Mouse (Mus musculus): ENCODE measurements around the gene Nbea. TPM values are rescaled to one million over a fixed set of nuclear protein-coding genes. Genes with fewer than 3 reads are reported as not detected.
"Not testable (repeated sequence)": the region's sequence is repeated elsewhere in the genome, so short reads cannot be mapped to it uniquely, and the experiment has no call there.

The Nbea gene
- total RNA-seq, 4 experiments from 2014 or later, result 12.4 to 14.5 (median 14.1) TPM

DNA sequence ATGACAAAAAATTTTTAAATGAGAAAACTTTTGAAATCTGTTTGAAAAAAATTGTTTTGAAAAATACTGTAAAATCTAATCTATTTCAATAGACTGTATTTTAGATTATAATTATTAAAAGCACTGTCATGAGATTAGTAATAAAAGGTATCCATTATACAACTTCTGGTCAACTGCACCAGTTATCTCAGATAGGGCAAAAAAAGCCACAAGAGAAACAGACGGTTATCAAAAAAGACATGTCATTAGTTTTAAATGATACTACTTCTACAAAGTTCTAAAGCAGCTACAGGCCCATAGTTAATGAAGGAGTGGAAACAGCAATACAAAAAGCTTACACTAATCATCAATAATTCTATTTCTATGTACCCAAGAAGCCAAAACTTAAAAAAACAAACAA, 144.0 kb downstream of the Nbea start:
- no peak for DNase-seq (ENCODE audit: low spot score)

DNA sequence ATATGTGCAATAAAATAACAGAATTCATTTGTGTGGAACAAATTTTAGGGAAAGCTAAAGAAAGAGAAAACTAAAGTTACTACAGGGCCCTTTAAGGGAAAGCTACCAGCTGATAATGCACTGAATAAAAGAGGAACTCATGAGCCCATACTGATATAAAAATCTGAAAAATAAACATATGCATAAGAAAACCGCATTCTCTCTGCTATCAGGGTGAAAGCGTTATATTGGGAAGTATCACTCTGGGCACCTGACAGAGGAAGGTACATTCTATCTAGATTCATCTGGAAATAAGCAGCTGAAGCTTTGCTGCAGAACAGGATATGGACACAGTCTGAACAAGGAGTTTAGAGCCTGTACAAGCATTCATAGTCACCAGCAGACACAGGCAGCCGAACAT, 148.9 kb downstream of the Nbea start:
- DNase-seq (ENCODE audit: low spot score), result no peak

DNA sequence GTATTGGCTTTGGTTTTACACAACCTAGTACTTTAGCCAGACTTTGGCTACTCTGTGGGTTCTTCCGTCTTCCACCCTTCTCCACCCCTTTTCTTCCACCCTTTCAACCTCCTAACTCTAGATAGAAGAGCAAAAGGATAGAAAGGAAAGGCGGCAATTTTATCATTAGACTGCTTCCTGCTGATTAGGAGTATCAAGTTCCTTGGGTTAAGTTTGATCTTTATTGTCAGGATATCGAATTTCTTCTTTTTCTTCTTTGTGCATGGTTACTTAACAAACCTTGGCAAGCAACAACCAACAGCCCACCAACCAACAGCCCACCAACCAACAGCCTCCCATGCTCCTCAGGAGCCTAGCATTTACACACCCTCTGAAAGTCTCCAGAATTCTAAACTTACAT, 165.0 kb downstream of the Nbea start:
- DNase-seq (ENCODE audit: low spot score), result no peak

DNA sequence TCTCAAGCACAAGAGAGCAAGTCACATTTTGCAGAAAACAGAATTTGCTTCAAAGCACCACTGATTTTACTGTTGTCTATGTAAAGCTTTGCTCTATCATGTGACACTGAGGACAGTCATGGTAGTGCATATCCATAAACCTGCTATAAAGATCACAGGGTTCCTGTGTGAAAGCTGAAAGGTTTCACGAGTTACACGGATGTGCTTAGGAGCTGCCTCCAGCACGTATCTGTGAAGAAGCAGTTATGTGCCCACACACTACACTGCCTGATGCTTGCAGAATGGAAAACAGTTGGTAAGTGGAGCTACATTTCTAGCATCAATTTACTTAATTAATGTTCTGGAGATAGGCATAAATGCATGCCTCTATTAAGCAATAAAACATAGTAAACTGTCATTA, 172.4 kb downstream of the Nbea start:
- DNase-seq (ENCODE audit: low spot score), result no peak

- DNase-seq (ENCODE audit: low spot score), result peak; percentile 55
Measured at GRCm38 (mm10) chr3:56007991-56008390, 175.5 kb downstream of the Nbea start.

GRCm38 (mm10) chr3:56000259-56000658, 183.2 kb downstream of the Nbea start:
- DNase-seq (ENCODE audit: low spot score), result peak; percentile 57

- no peak for DNase-seq (ENCODE audit: low spot score)
Measured at GRCm38 (mm10) chr3:55978361-55978760, 205.1 kb downstream of the Nbea start.

GRCm38 (mm10) chr3:55976986-55977385, 206.5 kb downstream of the Nbea start:
- DNase-seq (ENCODE audit: low spot score), result not testable (repeated sequence)

- DNase-seq (ENCODE audit: low spot score), result no peak
Measured at GRCm38 (mm10) chr3:55965723-55966156, 217.8 kb downstream of the Nbea start.

DNA sequence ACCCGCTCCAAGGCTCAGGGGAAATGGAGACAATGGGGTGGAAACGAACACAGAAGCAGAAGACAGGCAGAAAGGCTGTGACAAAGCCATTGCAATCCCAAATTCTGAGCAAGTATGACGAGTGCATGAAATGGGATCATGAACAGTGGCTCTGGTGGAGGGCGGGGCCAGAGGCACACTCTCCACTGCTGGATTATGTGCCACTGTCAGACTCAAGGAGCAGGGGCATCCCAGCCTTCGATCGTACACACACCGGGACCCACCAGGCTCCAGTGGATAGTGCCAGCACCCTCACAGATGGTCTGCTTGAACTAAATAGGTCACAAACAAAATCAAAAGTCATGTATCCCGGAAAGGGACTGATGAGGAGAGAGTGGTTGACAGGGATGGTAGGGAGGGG, 220.5 kb downstream of the Nbea start:
- no peak for DNase-seq (ENCODE audit: low spot score)

GRCm38 (mm10) chr3:55949994-55950393, 233.5 kb downstream of the Nbea start:
- no peak for DNase-seq (ENCODE audit: low spot score)

GRCm38 (mm10) chr3:55949148-55949547, 234.4 kb downstream of the Nbea start:
- no peak for DNase-seq (ENCODE audit: low spot score)

DNA sequence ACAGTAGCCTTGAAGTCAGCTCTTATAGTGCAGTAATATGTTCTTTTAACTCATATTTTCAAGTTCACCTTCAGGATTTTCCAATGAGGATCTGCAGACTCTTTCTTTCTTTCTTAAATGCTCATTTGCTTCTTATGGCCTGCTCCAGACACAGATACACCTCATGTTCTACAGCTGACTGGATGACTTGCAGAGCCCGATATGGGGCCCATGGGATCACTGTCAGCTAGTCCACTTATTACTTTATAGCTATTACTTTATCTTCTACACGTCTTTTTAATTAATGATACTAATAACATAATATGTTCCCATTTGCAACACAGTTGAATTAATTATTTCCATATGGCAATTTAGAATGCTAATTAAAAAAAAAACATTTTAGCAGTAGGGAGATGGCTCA, 256.2 kb downstream of the Nbea start:
- no peak for DNase-seq (ENCODE audit: low spot score)

- DNase-seq (ENCODE audit: low spot score), result peak; percentile 11
Measured at GRCm38 (mm10) chr3:55909290-55909689, 274.2 kb downstream of the Nbea start.

DNA sequence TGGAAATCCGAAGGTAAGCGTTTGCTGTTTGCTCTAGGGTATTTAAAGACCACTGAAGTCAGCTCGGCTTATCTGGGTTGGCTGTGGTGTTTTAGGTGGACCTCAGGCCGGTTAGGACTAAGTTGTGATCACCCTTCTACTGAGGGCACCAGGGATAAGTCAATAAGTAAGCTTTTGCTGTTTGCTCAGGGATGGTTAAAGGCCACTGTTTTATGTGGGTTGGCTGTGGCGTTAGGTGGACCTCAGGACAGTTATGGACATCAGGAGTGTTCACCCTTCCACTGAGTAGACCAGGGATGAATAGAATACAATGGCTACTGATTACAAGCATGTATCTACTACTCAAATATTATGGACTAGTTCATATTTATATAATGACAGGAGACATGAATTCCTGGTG, 292.9 kb downstream of the Nbea start:
- DNase-seq (ENCODE audit: low spot score), result no peak

DNA sequence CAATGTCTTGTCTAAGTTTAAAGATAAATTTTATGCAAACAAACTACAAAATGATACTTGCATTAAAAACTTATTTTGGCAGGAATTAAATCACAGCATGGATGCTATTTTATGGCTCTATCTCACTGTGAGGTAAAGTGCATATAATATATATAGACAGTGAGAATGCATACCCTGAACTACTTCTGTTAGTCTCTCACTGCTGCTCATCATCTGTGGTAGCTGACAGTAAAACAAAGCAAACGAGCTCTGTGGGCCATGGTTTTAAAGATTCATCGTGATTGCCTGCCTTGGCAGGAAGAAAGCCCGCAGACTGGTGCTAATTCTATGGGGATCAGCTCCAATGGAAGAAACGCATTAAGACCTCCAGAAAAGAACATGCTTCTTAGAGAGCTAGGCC, 294.3 kb downstream of the Nbea start:
- no peak for DNase-seq (ENCODE audit: low spot score)

DNA sequence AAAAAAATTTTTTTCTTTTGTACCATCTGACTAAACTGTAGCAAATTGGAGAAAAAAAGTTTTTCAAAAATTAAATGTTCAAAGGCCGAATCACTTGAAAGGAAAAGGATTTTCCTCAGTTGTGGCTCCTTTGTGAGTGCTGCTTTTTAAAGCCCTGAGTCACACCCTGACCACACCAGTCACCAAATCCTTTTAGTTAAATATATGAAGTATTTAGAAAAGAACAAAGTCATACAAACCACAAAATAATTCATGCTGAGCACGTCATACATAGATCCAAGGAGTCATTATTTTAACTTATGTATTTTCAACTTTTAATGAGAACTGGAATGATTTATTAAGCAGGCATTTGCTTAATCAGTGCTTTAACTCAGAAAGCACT, 295.7 kb downstream of the Nbea start:
- DNase-seq (ENCODE audit: low spot score), result no peak

GRCm38 (mm10) chr3:55887193-55887828, 296.2 kb downstream of the Nbea start:
- DNase-seq (ENCODE audit: low spot score), result peak; percentile 16

DNA sequence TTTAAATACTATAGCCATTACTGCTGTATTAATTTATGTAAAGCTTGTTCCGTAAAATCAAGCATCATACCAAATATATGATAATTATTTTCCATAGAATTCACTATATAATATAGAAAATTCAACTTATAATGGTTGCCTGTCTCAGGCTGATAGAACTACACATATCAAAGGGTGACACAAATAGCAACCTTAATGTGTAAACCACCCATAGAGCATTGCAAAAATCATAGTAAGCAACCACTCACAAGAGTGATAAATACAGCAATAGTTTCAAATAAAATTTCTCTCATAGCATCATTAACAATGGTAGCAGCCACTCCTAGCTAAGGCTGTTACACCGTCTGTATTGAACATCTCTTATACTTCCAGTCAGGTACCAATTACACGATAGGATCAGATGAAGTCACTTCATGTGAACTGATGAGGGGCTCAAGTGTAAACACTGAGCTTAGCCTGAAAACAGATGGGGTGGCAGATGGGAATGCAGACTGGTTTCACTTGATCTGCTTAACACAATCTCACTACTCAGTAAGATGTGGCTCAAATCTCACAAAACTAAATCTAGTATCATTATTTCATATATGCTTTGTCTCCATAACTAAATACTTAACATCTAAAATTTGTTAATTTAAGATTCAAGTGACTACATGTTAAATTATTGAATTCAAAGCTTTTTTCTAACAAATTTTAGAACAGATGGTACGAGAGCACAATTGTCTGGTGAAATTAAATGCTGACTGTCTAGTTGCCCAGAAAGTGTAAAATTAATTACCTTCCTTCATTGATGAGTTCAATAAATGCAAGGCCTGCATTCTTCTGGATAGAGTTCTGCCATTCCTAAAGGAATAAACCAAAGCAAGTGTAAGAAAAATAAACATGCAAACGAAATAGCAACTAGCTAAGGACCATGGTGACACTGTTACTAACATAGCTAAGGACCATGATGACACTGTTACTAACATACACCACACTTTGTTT, 310.3 kb downstream of the Nbea start:
- DNase-seq (ENCODE audit: low spot score), result no peak

DNA sequence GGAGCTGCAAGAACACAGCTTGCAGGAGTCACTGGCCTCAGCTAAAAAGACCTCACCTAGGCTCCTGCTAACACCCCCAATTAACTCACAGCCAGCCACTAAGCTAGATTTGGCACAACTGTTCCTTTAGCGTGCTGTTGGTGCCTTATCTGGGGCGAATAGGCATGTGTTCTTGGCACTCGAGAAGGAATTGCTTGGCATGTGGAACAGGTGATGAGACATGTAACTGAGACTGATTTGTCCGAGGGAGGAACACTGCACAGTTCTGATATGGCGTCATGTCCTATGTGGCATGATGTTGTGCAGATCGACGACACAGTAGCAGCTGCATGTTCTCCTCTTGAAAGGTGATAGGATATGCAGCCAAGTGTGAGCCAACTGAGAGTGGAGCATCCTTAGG, 331.0 kb downstream of the Nbea start:
- peak; percentile 13 for DNase-seq (ENCODE audit: low spot score)

DNA sequence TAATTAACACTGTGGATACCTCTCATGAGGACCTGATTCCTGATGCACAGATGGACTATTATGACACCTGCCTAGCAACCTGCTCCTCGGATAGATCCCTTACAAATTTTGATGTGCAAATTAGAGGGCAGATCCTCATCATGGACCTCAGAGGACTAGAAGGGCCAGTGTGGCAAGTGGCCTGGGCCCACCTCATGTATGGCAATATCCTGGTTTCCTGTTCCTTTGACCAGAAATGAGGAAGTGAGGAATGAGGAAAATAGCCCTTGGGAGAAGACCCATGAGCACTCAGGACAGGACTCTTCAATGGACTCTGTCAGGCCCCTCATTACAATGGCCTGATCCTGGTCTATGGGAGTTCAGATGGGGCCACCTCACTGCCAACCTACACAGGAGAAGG, 336.4 kb downstream of the Nbea start:
- DNase-seq (ENCODE audit: low spot score), result no peak

DNA sequence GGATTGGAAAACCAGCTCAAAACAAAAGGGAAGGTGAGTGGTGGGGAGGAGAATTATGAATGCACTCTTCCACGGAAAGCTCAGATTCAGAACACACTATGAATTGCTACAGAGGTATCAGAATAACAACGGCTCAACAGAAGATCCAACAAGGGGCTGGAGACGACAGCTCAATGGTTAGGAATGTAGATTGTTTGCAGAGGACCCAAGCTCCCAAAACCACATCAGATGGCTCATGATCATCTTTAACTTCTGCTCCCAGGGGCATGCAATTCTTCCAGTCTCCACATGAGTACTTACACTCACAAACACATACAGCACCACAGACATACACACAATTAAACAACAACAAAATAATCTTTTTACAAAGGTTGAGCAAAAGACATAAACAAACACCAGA, 346.3 kb downstream of the Nbea start:
- DNase-seq (ENCODE audit: low spot score), result no peak

- DNase-seq (ENCODE audit: low spot score), result no peak
Measured at GRCm38 (mm10) chr3:55835207-55835606, 348.3 kb downstream of the Nbea start.

Data from heart, adult 8-10 months (tissue).